Mouse (Mus musculus): Measurements from ENCODE around the gene Tspan18. TPM values are rescaled to one million over a fixed set of nuclear protein-coding genes. Genes with fewer than 3 reads are reported as not detected.

The Tspan18 gene
- total RNA-seq (2021) = 10 to 100 TPM; 94.2 to 94.6 TPM
- long read RNA-seq, experiment 1, transcript Tspan18-202 (10 exons, 3,751 nt) = major isoform, 16 of 34 reads
- long read RNA-seq, experiment 1, partial matches to known transcripts = 0 of 34 reads
- long read RNA-seq, experiment 1, other reads (novel, unspliced or antisense) = 17 of 34 reads
- long read RNA-seq, experiment 2, transcript Tspan18-202 (10 exons, 3,751 nt) = major isoform, 37 of 67 reads
- long read RNA-seq, experiment 2, partial matches to known transcripts = 5 of 67 reads
- long read RNA-seq, experiment 2, other reads (novel, unspliced or antisense) = 24 of 67 reads

- DNase-seq (ENCODE audit: low spot score in 2 of 2) = peak; percentile 55 to 60
These were observed at the start of gene Tspan18 for GRCm38 (mm10) chr2:93333817-93334731. Gene Tspan18, minus strand, starts transcription at chr2:93334505.

- no peak for DNase-seq (ENCODE audit: low spot score in 2 of 2)
These were observed 49.5 kb upstream of the Tspan18 start for GRCm38 (mm10) chr2:93383831-93384230.

- no peak for DNase-seq (ENCODE audit: low spot score in 2 of 2)
These were observed 46.4 kb upstream of the Tspan18 start for GRCm38 (mm10) chr2:93380680-93381089.

GRCm38 (mm10) chr2:93377797-93378196 lies 43.5 kb upstream of the Tspan18 start:
- DNase-seq (ENCODE audit: low spot score in 2 of 2) = no peak

GRCm38 (mm10) chr2:93377157-93377556 lies 42.9 kb upstream of the Tspan18 start:
- DNase-seq (ENCODE audit: low spot score in 2 of 2) = no peak

- no peak for DNase-seq (ENCODE audit: low spot score in 2 of 2)
These were observed 38.6 kb upstream of the Tspan18 start for GRCm38 (mm10) chr2:93372872-93373271.

GRCm38 (mm10) chr2:93372097-93372571 lies 37.8 kb upstream of the Tspan18 start:
- peak; percentile 14 to 19 for DNase-seq (ENCODE audit: low spot score in 2 of 2)

- DNase-seq (ENCODE audit: low spot score in 2 of 2) = no peak
These were observed 34.6 kb upstream of the Tspan18 start for GRCm38 (mm10) chr2:93368954-93369353.

- DNase-seq (ENCODE audit: low spot score in 2 of 2) = no peak
These were observed 33.7 kb upstream of the Tspan18 start for GRCm38 (mm10) chr2:93367962-93368361.

- no peak for DNase-seq (ENCODE audit: low spot score in 2 of 2)
These were observed 31.1 kb upstream of the Tspan18 start for GRCm38 (mm10) chr2:93365411-93365810.

- DNase-seq (ENCODE audit: low spot score in 2 of 2) = no peak
These were observed 30.6 kb upstream of the Tspan18 start for GRCm38 (mm10) chr2:93364951-93365350.

- no peak for DNase-seq (ENCODE audit: low spot score in 2 of 2)
These were observed 27.1 kb upstream of the Tspan18 start for GRCm38 (mm10) chr2:93361454-93361853.

- DNase-seq (ENCODE audit: low spot score in 2 of 2) = no peak
These were observed 26.0 kb upstream of the Tspan18 start for GRCm38 (mm10) chr2:93360310-93360709.

- no peak for DNase-seq (ENCODE audit: low spot score in 2 of 2)
These were observed 23.1 kb upstream of the Tspan18 start for GRCm38 (mm10) chr2:93357391-93357790.

- no peak for DNase-seq (ENCODE audit: low spot score in 2 of 2)
These were observed 21.5 kb upstream of the Tspan18 start for GRCm38 (mm10) chr2:93355845-93356244.

- no peak for DNase-seq (ENCODE audit: low spot score in 2 of 2)
These were observed 20.3 kb upstream of the Tspan18 start for GRCm38 (mm10) chr2:93354621-93355020.

- no peak for DNase-seq (ENCODE audit: low spot score in 2 of 2)
These were observed 19.4 kb upstream of the Tspan18 start for GRCm38 (mm10) chr2:93353725-93354124.

- DNase-seq (ENCODE audit: low spot score in 2 of 2) = no peak
These were observed 18.8 kb upstream of the Tspan18 start for GRCm38 (mm10) chr2:93352915-93353685.

GRCm38 (mm10) chr2:93351352-93351751 lies 17.0 kb upstream of the Tspan18 start:
- DNase-seq (ENCODE audit: low spot score in 2 of 2) = no peak

- DNase-seq (ENCODE audit: low spot score in 2 of 2) = no peak
These were observed 12.7 kb upstream of the Tspan18 start for GRCm38 (mm10) chr2:93347018-93347417.

GRCm38 (mm10) chr2:93346609-93347008 lies 12.3 kb upstream of the Tspan18 start:
- no peak for DNase-seq (ENCODE audit: low spot score in 2 of 2)
